Mouse (Mus musculus) bone marrow macrophage, adult 2 months (primary cell): ENCODE results near the gene Gnptg.

Experiments used
- CTCF ChIP-seq: IDR thresholded peaks from 2 replicates; pipeline ENCODE4 v1.5.1; 2012; ENCODE audit warnings: low read depth, mild to moderate bottlenecking, low read length, moderate library complexity
- POLR2A ChIP-seq: IDR thresholded peaks from 2 replicates; pipeline ENCODE4 v1.6.1; 2012; ENCODE audit warnings: mild to moderate bottlenecking, low read depth, low read length, borderline replicate concordance

DNA sequence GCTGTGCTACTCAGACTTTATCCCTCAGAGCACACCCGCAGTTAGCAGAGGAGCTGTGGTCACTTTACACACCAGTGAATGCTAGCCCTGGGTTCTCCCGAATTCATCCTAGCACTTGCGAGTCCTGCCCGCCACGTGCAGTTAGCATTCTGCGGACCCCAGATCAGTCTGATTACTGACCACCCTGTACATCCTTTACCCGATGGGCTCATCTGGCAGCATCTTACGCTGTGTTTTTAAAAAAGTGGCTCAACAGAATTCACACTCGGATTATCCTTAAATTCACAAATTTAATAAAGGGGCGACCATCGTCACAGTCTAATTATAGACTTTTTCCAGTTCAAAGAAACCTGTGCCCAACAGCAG, 52.2 kb downstream of the Gnptg start:
- no peak; the same call in 1 of the 2 replicates for TF ChIP-seq POLR2A
- TF ChIP-seq CTCF: no peak
